Mouse (Mus musculus): Measurements from ENCODE around the gene Xrra1. TPM values are rescaled to one million over a fixed set of nuclear protein-coding genes. Genes with fewer than 3 reads are reported as not detected.

The Xrra1 gene
- polyA plus RNA-seq, 1 experiment = 0.11 TPM

DNA sequence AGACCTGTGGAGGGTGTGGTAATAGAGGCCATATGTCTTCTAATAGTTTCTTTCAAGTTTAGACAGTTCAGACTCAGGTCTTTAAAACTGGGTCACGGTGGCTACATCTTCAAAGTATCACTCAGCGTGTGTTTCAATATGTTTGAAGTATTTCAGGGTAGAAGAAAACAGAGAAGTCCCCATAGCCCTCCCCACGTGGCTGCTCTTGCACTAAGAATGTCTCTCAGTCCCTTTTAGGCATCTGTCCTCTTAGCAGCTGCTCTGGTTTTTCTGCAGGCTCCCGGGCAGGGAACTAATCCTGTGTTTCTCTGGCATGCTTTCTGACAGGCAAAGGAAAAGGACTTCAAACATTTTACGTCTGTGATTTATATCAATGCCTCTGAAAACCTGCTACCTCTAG is 17.0 kb downstream of the Xrra1 start:
- Histone ChIP-seq H3K36me3 (ENCODE audit: control insufficient read depth, insufficient read depth) (no peaks in the 10 kb centered on the region), H3ac (ENCODE audit: control insufficient read depth, insufficient read length, low read depth) (no peak overlapping the region), H3K4me3 (ENCODE audit: insufficient read depth, poor library complexity, severe bottlenecking) (no peak overlapping the region), H3K27me3 (ENCODE audit: control insufficient read depth, insufficient read depth, insufficient read length) (peaks cover 8% of the 10 kb centered on the region), H3K79me3 (ENCODE audit: low read depth) (no peaks in the 10 kb centered on the region), H3K79me2 (ENCODE audit: control insufficient read depth, insufficient read depth) (no peaks in the 10 kb centered on the region)
- TF ChIP-seq CTCF (IDR thresholded peaks at IDR 0.05; ENCODE audit: control insufficient read depth, insufficient read depth, insufficient read length) (no peak), MAX (IDR thresholded peaks at IDR 0.05) (no peak), FOSL1 (IDR thresholded peaks at IDR 0.05; ENCODE audit: insufficient read depth, low read length, poor library complexity, severe bottlenecking) (no peak), MYOG (IDR thresholded peaks at IDR 0.05; ENCODE audit: control insufficient read depth, extremely low read depth, insufficient read length) (no peak), MYOD1 (IDR thresholded peaks at IDR 0.05; ENCODE audit: control insufficient read depth, insufficient read length, low read depth) (no peak), USF1 (IDR thresholded peaks at IDR 0.05; ENCODE audit: low read depth) (no peak), CEBPB (IDR thresholded peaks at IDR 0.05; ENCODE audit: low read depth) (no peak)

DNA sequence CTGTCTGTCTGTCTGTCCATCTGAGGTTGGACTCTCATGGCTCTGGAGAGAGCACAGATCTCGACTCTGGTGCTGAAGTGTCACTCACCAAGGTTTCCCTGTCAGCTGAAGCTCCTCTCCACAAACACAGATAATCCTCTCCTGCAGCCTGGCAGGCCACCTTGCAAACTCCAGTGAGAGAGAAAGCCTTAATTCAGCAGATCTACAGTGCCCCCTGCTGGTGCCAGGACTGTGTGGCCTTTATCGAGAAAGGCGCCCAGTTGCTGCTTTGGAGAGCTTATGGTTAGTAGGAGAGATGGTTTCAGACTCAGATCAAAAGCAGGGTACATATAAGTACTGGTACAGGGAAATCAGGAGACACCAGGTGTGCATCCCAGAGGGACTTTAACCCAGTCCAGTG is 17.4 kb downstream of the Xrra1 start:
- H3K36me3 ChIP-seq (ENCODE audit: control insufficient read depth, insufficient read depth) = no peaks in the 10 kb centered on the region
- H3ac ChIP-seq (ENCODE audit: control insufficient read depth, insufficient read length, low read depth) = no peak overlapping the region
- TF ChIP-seq CTCF (IDR thresholded peaks at IDR 0.05; ENCODE audit: control insufficient read depth, insufficient read depth, insufficient read length) = peak; percentile 46
- no peak for TF ChIP-seq USF1 (IDR thresholded peaks at IDR 0.05; ENCODE audit: low read depth)

DNA sequence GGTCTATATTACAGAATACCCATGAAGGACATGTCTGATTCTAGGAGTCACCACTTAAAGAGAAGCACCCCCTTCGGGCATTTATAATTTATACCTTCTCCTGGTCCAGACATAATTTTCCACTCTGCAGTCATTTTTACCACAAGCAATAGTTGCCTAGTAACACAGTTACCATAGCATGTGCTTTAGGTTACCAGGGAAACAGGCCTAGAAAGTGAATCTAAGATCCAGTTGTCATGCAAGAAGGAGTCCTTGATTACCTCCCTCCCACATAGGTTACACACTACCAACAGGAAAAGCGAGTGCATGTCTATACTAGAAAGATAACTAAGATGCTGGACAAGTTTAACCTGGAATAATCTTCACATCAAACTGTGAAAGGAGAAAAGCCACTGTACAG is 19.3 kb downstream of the Xrra1 start:
- Histone ChIP-seq H3K4me3 (ENCODE audit: insufficient read depth, poor library complexity, severe bottlenecking) (no peak overlapping the region), H3K79me3 (ENCODE audit: low read depth) (no peaks in the 10 kb centered on the region), H3K27me3 (ENCODE audit: control insufficient read depth, insufficient read depth, insufficient read length) (peaks cover 8% of the 10 kb centered on the region), H3ac (ENCODE audit: control insufficient read depth, insufficient read length, low read depth) (no peak overlapping the region), H3K36me3 (ENCODE audit: control insufficient read depth, insufficient read depth) (no peaks in the 10 kb centered on the region), H3K79me2 (ENCODE audit: control insufficient read depth, insufficient read depth) (no peaks in the 10 kb centered on the region)
- TF ChIP-seq MAX (IDR thresholded peaks at IDR 0.05) = no peak
- TF ChIP-seq CTCF (IDR thresholded peaks at IDR 0.05; ENCODE audit: control insufficient read depth, insufficient read depth, insufficient read length) = no peak
- no peak for TF ChIP-seq MYOG (IDR thresholded peaks at IDR 0.05; ENCODE audit: control insufficient read depth, extremely low read depth, insufficient read length)
- no peak for TF ChIP-seq FOSL1 (IDR thresholded peaks at IDR 0.05; ENCODE audit: insufficient read depth, low read length, poor library complexity, severe bottlenecking)
- no peak for TF ChIP-seq CEBPB (IDR thresholded peaks at IDR 0.05; ENCODE audit: low read depth)

More for the DNA sequence above, 17.4 kb downstream of the Xrra1 start:
- peaks cover 8% of the 10 kb centered on the region for H3K27me3 ChIP-seq (ENCODE audit: control insufficient read depth, insufficient read depth, insufficient read length)
- H3K4me3 ChIP-seq (ENCODE audit: insufficient read depth, poor library complexity, severe bottlenecking) = no peak overlapping the region
- no peaks in the 10 kb centered on the region for H3K79me3 ChIP-seq (ENCODE audit: low read depth)
- H3K79me2 ChIP-seq (ENCODE audit: control insufficient read depth, insufficient read depth) = no peaks in the 10 kb centered on the region

DNA sequence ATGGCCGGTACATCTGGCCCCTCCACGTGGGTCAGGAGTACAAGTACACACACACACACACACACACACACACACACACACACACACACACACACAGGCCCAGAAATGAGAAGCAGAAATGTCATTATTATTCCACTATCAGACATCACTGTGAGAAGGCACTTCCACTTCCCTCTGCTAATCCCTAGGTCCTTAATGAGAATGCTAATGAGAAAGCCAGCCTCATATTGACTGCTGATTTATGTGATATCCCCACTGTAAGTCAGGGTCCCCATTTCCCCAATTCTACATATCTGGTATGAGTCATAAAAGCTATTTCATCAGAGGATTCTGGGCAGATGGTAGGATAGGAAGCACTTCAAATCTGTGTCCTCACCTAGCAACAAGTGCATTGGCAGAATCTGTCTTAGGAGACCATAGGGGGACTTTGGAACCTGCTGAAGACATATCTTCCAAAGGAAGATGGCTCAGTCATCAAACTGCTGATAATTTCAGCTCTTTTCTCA is 28.4 kb downstream of the Xrra1 start:
- H3K79me2 ChIP-seq (ENCODE audit: control insufficient read depth, insufficient read depth) = no peaks in the 10 kb centered on the region
- no peak overlapping the region for H3K4me3 ChIP-seq (ENCODE audit: insufficient read depth, poor library complexity, severe bottlenecking)
- H3ac ChIP-seq (ENCODE audit: control insufficient read depth, insufficient read length, low read depth) = no peak overlapping the region
- no peaks in the 10 kb centered on the region for H3K27me3 ChIP-seq (ENCODE audit: control insufficient read depth, insufficient read depth, insufficient read length)
- no peaks in the 10 kb centered on the region for H3K79me3 ChIP-seq (ENCODE audit: low read depth)
- TF ChIP-seq MAX (IDR thresholded peaks at IDR 0.05) (no peak), CEBPB (IDR thresholded peaks at IDR 0.05; ENCODE audit: low read depth) (no peak), CTCF (IDR thresholded peaks at IDR 0.05; ENCODE audit: control insufficient read depth, insufficient read depth, insufficient read length) (no peak), MYOD1 (IDR thresholded peaks at IDR 0.05; ENCODE audit: control insufficient read depth, insufficient read length, low read depth) (no peak), FOSL1 (IDR thresholded peaks at IDR 0.05; ENCODE audit: insufficient read depth, low read length, poor library complexity, severe bottlenecking) (no peak), USF1 (IDR thresholded peaks at IDR 0.05; ENCODE audit: low read depth) (no peak), MYOG (IDR thresholded peaks at IDR 0.05; ENCODE audit: control insufficient read depth, extremely low read depth, insufficient read length) (no peak)
- H3K36me3 ChIP-seq (ENCODE audit: control insufficient read depth, insufficient read depth) = no peaks in the 10 kb centered on the region

DNA sequence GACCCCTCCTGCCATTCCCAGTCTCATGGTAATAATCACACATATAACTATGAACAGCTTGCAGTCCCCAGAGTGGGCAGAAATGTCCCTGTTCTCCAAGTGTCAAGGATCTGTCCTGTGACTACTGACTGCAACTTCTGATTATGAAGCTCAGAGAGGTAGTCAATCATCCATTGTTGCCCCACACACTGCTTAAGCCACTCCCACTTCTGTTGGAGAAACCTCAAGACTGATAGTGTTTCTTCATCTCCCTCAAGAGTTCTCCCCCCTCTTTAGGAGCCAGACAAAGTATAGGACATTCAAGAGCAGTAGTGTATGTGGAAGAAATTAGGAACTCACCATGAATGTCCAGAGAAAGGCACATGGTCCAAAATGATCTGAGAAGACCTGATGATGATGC is 28.8 kb downstream of the Xrra1 start:
- no peaks in the 10 kb centered on the region for H3K79me2 ChIP-seq (ENCODE audit: control insufficient read depth, insufficient read depth)
- H3ac ChIP-seq (ENCODE audit: control insufficient read depth, insufficient read length, low read depth) = no peak overlapping the region
- H3K27me3 ChIP-seq (ENCODE audit: control insufficient read depth, insufficient read depth, insufficient read length) = no peaks in the 10 kb centered on the region
- no peak for TF ChIP-seq CEBPB (IDR thresholded peaks at IDR 0.05; ENCODE audit: low read depth)
- no peak for TF ChIP-seq MYOG (IDR thresholded peaks at IDR 0.05; ENCODE audit: control insufficient read depth, extremely low read depth, insufficient read length)
- no peak for TF ChIP-seq MAX (IDR thresholded peaks at IDR 0.05)
- TF ChIP-seq FOSL1 (IDR thresholded peaks at IDR 0.05; ENCODE audit: insufficient read depth, low read length, poor library complexity, severe bottlenecking) = no peak
- TF ChIP-seq USF1 (IDR thresholded peaks at IDR 0.05; ENCODE audit: low read depth) = no peak
- TF ChIP-seq CTCF (IDR thresholded peaks at IDR 0.05; ENCODE audit: control insufficient read depth, insufficient read depth, insufficient read length) = no peak
- TF ChIP-seq MYOD1 (IDR thresholded peaks at IDR 0.05; ENCODE audit: control insufficient read depth, insufficient read length, low read depth) = no peak
- H3K36me3 ChIP-seq (ENCODE audit: control insufficient read depth, insufficient read depth) = no peaks in the 10 kb centered on the region
- no peaks in the 10 kb centered on the region for H3K79me3 ChIP-seq (ENCODE audit: low read depth)
- H3K4me3 ChIP-seq (ENCODE audit: insufficient read depth, poor library complexity, severe bottlenecking) = no peak overlapping the region

DNA sequence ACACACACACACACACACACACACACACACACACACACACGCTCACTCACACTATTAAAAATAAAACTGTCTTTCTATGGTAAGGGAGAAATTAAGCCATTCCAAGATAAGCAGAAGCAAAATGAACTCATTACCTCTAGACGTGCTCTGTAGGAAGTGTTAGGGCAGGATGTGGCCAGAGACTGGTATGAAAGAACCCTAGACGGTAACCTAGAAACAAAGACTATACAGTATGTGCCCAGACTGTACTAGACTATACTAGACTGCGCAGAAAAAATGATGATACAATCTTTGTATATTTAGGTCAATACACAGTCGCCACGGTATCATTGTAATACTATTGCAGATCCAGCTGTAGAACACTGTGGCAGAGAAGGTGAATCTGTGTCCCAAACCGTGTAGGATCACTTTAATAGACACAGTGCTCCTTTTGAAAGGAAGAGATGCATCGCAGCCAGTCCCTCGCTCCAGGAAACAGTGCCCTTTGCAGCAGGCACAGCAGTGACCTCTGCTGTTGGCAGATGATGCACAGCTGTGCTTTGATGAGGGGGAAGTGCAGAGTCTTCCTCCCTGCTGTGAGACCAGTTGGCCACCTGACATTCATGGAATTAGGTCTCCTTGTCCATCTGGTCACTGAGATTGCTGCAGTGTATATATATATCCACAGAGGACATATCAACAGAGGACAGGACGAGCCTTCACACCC is 30.4 kb downstream of the Xrra1 start:
- Histone ChIP-seq H3K4me3 (ENCODE audit: insufficient read depth, poor library complexity, severe bottlenecking) (no peak overlapping the region), H3K79me2 (ENCODE audit: control insufficient read depth, insufficient read depth) (no peaks in the 10 kb centered on the region), H3ac (ENCODE audit: control insufficient read depth, insufficient read length, low read depth) (no peak overlapping the region), H3K27me3 (ENCODE audit: control insufficient read depth, insufficient read depth, insufficient read length) (peaks cover 5% of the 10 kb centered on the region), H3K36me3 (ENCODE audit: control insufficient read depth, insufficient read depth) (no peaks in the 10 kb centered on the region), H3K79me3 (ENCODE audit: low read depth) (no peaks in the 10 kb centered on the region)
- TF ChIP-seq CTCF (IDR thresholded peaks at IDR 0.05; ENCODE audit: control insufficient read depth, insufficient read depth, insufficient read length) (peak; percentile 16), MYOD1 (IDR thresholded peaks at IDR 0.05; ENCODE audit: control insufficient read depth, insufficient read length, low read depth) (no peak)

Data from C2C12 (cell line).